Mouse (Mus musculus) small intestine, adult 2 months (tissue): ENCODE measurements around the gene Gm11627.

Source experiments
- CTCF ChIP-seq: fragments of 200-500 bp; IDR thresholded peaks from 2 replicates; pipeline ENCODE4 v1.5.1; 2012; ENCODE audit warnings: low read depth, mild to moderate bottlenecking, control low read depth, inconsistent platforms, low read length, moderate library complexity, mixed read lengths; ENCODE audit not compliant: insufficient replicate concordance, insufficient read length; ENCODE audit errors: extremely low read depth
- POLR2A ChIP-seq: fragments of 200-500 bp; IDR thresholded peaks from 2 replicates; pipeline ENCODE4 v1.6.1; 2012; ENCODE audit warnings: low read depth, mild to moderate bottlenecking, control low read depth, inconsistent platforms, low read length, moderate library complexity

GRCm38 (mm10) chr11:102558704-102559103 lies 20.6 kb downstream of the Gm11627 start:
- TF ChIP-seq CTCF = no peak
- no peak for TF ChIP-seq POLR2A
